Mouse (Mus musculus) kidney, adult 9 months (tissue): ENCODE measurements at regions not wholly inside any gene's neighbourhood (a gene's known extent, or its start where the extent isn't known, plus 50 kb on each side); places are given as distances from the start of the nearest gene placed in this dataset.
"Not testable (repeated sequence)": the region's sequence is repeated elsewhere in the genome, so short reads cannot be mapped to it uniquely, and the experiment has no call there.

Experiments
- DNase-seq: peaks from one replicate; pipeline ENCODE4 v3.0.0; 2022

GRCm38 (mm10) chrX:95366995-95367394 is 77.7 kb downstream of the Amer1 start:
- DNase-seq: no peak

GRCm38 (mm10) chrX:95365326-95365725 is 79.3 kb downstream of the Amer1 start:
- DNase-seq: not testable (repeated sequence)

- DNase-seq: peak; percentile 4
These were observed 85.6 kb downstream of the Amer1 start for GRCm38 (mm10) chrX:95359053-95359452.
